Mouse (Mus musculus): ENCODE measurements around the gene Gon7. TPM values are rescaled to one million over a fixed set of nuclear protein-coding genes. Genes with fewer than 3 reads are reported as not detected.
A peak's percentile ranks its signal among the peaks of the same experiment; 100 is the strongest.

Gene Gon7
- 15.1 and 17.6 TPM in 2 replicates for polyA plus RNA-seq (2015; fragmentation: Nextera tagmentation; extraction: Ambion mirVana)

DNA sequence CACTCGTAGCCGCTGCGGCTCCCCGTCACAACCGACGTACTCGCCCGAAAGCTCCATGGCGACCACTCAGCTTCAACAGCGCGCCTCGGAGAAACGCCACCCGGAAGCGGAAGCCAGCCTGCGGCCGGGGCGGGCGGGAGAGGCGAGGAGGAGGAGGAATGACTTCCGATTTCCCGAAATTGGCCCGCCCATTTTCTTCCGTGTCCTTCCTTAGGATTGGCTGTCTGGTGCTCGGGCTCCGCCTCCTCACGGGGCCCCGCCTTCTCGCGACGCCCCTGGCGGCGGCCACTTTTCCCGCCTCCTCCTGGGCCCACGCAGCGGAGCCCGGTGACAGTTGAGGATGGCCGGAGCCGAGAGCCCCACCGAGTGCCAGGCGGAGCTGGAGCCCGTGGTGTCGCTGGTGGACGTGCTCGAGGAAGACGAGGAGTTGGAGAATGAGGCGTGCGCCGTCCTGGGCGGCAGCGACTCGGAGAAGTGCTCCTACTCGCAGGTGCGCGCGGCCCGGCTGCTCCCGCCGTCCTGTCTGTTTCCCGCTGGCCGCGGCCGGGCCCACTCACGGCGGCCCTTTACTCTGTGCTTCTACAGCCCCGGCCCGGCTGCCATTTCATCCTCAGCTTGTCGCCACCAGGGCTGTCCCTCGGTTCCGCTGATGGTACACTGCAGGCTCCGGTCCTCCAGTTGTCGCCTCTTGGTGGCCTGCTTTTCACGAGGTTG is at the start of gene Gon7, which contains the start of the genes Gm28051 and Ubr7:
Gon7 (minus strand) TSS at position 115 of the 714 bp plus-strand sequence.
Gm28051 (minus strand) TSS at position 77 of the 714 bp plus-strand sequence.
Ubr7 (plus strand) TSS at position 279 of the 714 bp plus-strand sequence.
- H3K27me3 ChIP-seq (replicated peaks; ENCODE audit: insufficient read depth, low read length) = no peaks in the 10 kb centered on the region
- peak within 1 kb of the TSS; percentile 86 for H3K4me2 ChIP-seq (replicated peaks; ENCODE audit: low read depth, low read length)
- H3K4me1 ChIP-seq (ENCODE audit: insufficient read depth, low read depth, low read length) = peaks cover 13% of the 10 kb centered on the region; the same call in 1 of the 2 replicates
- H3K4me3 ChIP-seq (ENCODE audit: low read depth, low read length) = peak within 1 kb of the TSS; percentile 86
- TF ChIP-seq EP300 (IDR thresholded peaks at IDR 0.05) (0 out of 2 replicates have a peak, but pooled peaks have one; percentile 26), CTCF (IDR thresholded peaks at IDR 0.05) (peak; percentile 66)
- DNase-seq (ENCODE audit: low spot score) = peak; percentile 99
- peak within 1 kb of the TSS; percentile 87 for H3K27ac ChIP-seq (ENCODE audit: low read length)
- H3K9me3 ChIP-seq (ENCODE audit: low read length) = no peaks in the 10 kb centered on the region
- ATAC-seq = peak; percentile 98
- no peaks in the 10 kb centered on the region for H3K36me3 ChIP-seq (ENCODE audit: insufficient read depth, low read length)
- peak within 1 kb of the TSS; percentile 76 for H3K9ac ChIP-seq (replicated peaks; ENCODE audit: low read depth)
- 0% methylated on average over 51 of the region's 73 CpGs for WGBS

DNA sequence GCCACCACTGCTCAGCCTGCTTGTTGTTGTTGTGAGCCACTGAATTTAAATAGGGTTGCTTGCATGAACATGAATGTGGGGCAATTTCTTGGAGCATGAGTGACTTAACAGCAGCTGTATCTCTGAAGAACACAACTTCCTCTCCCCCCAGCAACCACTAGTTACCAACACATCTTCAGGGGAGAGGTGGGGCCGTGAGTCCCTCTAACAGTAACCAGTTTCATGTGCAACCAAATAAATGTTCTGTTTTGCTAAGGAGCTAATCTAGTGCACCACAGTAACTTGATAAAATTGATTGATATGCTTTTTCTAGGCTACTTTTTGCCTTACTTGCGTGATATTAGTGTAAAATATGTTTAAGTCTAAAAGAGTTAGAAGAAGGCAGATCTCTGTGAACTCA is 41.9 kb upstream of the Gon7 start:
- 80% methylated on average over 2 of the region's 2 CpGs for WGBS
- H3K4me2 ChIP-seq (replicated peaks; ENCODE audit: low read depth, low read length) = no peak overlapping the region
- no peak overlapping the region for H3K27ac ChIP-seq (ENCODE audit: low read length)
- no peaks in the 10 kb centered on the region for H3K36me3 ChIP-seq (ENCODE audit: insufficient read depth, low read length)
- DNase-seq (ENCODE audit: low spot score) = no peak
- H3K4me3 ChIP-seq (ENCODE audit: low read depth, low read length) = no peak overlapping the region
- ATAC-seq = no peak
- H3K9ac ChIP-seq (replicated peaks; ENCODE audit: low read depth) = no peak overlapping the region
- TF ChIP-seq EP300 (IDR thresholded peaks at IDR 0.05) (no peak), CTCF (IDR thresholded peaks at IDR 0.05) (no peak)
- no peaks in the 10 kb centered on the region for H3K4me1 ChIP-seq (ENCODE audit: insufficient read depth, low read depth, low read length)
- no peaks in the 10 kb centered on the region for H3K27me3 ChIP-seq (replicated peaks; ENCODE audit: insufficient read depth, low read length)
- no peaks in the 10 kb centered on the region for H3K9me3 ChIP-seq (ENCODE audit: low read length)

DNA sequence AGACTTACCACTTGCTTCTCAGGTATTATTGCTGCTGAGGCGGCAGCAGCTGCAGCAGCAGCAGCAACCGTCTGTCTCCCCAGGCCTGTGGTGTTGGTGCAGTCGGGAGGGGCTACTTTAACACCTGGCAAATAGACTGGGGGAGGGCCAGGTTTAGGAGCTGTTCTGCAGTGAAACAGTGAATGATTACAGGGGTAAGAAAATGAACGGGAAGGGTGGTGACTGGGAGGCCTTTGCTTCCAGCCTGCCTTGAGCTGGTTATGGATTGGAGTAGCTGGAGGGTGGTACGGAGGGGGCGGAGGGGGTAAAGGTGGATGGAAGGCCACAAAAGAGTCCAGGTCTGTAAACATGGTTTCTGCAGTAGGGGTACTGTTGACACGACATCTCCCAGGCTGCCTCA is 30.3 kb upstream of the Gon7 start:
- Histone ChIP-seq H3K27me3 (replicated peaks; ENCODE audit: insufficient read depth, low read length) (no peaks in the 10 kb centered on the region), H3K4me1 (ENCODE audit: insufficient read depth, low read depth, low read length) (no peaks in the 10 kb centered on the region), H3K4me2 (replicated peaks; ENCODE audit: low read depth, low read length) (no peak overlapping the region), H3K9me3 (ENCODE audit: low read length) (no peaks in the 10 kb centered on the region), H3K9ac (replicated peaks; ENCODE audit: low read depth) (no peak overlapping the region), H3K27ac (ENCODE audit: low read length) (no peak overlapping the region), H3K4me3 (ENCODE audit: low read depth, low read length) (no peak overlapping the region), H3K36me3 (ENCODE audit: insufficient read depth, low read length) (peaks cover 39% of the 10 kb centered on the region; the same call in 1 of the 2 replicates)
- WGBS = 82% methylated on average over 7 of the region's 7 CpGs
- no peak for ATAC-seq
- no peak for DNase-seq (ENCODE audit: low spot score)
- TF ChIP-seq CTCF (IDR thresholded peaks at IDR 0.05) (no peak), EP300 (IDR thresholded peaks at IDR 0.05) (no peak)

DNA sequence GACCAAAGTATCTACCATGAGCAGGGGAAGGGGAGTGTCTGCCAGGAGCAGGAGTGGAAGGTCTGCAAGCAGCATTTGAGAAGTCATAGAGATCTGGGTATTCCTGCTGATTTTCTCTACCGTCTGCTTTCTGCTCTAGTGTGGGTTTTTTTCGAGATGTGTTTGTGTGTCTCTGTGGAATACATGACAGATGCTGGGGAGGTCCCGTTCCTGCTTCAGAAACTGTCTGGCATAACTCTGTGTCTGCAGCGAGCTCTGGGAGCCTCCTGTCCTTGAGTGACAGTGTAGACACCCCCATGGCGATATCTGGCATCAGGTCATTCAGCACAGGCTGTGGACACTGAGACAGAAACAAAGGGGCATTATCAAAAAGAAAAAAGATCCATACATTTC is 28.0 kb upstream of the Gon7 start:
- Histone ChIP-seq H3K4me2 (replicated peaks; ENCODE audit: low read depth, low read length) (no peak overlapping the region), H3K27ac (ENCODE audit: low read length) (no peak overlapping the region), H3K27me3 (replicated peaks; ENCODE audit: insufficient read depth, low read length) (no peaks in the 10 kb centered on the region), H3K9me3 (ENCODE audit: low read length) (no peaks in the 10 kb centered on the region), H3K9ac (replicated peaks; ENCODE audit: low read depth) (no peak overlapping the region), H3K4me1 (ENCODE audit: insufficient read depth, low read depth, low read length) (no peaks in the 10 kb centered on the region), H3K4me3 (ENCODE audit: low read depth, low read length) (no peak overlapping the region), H3K36me3 (ENCODE audit: insufficient read depth, low read length) (peaks cover 25% of the 10 kb centered on the region; the same call in 1 of the 2 replicates)
- TF ChIP-seq EP300 (IDR thresholded peaks at IDR 0.05) (no peak), CTCF (IDR thresholded peaks at IDR 0.05) (no peak)
- 83% methylated on average over 5 of the region's 5 CpGs for WGBS
- ATAC-seq (no peak), DNase-seq (ENCODE audit: low spot score) (no peak)

DNA sequence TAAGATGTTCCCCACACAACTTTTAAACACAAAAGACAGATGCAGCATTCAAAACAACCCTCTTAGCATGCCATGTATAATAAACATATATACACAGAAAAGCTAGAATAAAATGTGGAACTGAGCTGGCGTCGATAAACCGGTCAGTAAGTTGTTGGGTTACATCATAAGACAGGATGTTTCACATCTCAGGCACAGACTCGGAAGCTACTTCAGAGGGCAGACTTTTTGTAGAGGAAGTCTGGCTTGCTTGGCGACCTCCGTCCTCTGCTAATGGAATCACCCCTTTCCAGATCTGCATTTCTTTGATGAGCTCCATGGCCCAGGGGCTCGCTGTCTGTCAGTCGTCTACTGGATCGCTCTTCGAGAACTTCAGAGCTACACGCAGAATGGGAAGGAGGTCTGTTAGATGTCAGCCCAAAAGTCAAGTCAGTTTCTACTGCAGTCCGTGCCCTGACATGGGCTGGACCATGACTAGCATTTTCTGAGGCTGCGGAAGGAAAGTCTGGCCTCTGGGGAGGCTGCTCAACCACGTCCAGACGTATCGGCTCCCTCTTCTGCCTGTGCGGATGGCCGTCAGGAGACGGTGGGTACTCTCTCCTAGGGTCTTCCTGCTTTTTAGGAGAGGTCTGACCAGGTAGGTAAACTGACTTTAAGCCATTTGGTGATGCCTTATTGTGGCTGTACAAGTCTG is 27.4 kb upstream of the Gon7 start:
- no peak for ATAC-seq
- no peaks in the 10 kb centered on the region for H3K4me1 ChIP-seq (ENCODE audit: insufficient read depth, low read depth, low read length)
- no peak overlapping the region for H3K4me3 ChIP-seq (ENCODE audit: low read depth, low read length)
- H3K36me3 ChIP-seq (ENCODE audit: insufficient read depth, low read length) = peaks cover 20% of the 10 kb centered on the region; the same call in 1 of the 2 replicates
- H3K4me2 ChIP-seq (replicated peaks; ENCODE audit: low read depth, low read length) = no peak overlapping the region
- H3K9me3 ChIP-seq (ENCODE audit: low read length) = no peaks in the 10 kb centered on the region
- DNase-seq (ENCODE audit: low spot score) = no peak
- no peak overlapping the region for H3K27ac ChIP-seq (ENCODE audit: low read length)
- TF ChIP-seq EP300 (IDR thresholded peaks at IDR 0.05) (no peak), CTCF (IDR thresholded peaks at IDR 0.05) (no peak)
- H3K27me3 ChIP-seq (replicated peaks; ENCODE audit: insufficient read depth, low read length) = no peaks in the 10 kb centered on the region
- WGBS = 80% methylated on average over 19 of the region's 19 CpGs
- H3K9ac ChIP-seq (replicated peaks; ENCODE audit: low read depth) = no peak overlapping the region

DNA sequence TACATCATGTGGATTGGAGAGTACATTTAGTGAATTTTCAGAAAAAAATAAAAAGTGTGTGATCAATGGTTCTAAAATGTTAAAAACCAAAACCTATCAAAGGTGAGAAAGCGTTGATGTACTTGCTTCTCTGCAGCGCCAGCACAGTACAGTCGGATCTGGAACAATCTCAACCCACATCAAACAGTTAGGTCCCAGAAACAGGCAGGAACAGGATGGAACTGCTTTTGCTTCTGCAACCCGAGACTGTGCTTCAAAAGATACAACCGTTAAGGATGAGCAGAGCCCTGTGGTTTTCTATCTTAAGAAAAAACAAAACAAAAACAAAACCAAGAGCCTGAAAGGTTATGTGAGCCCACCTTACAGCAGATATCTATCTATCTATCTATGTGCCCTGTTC is 25.2 kb upstream of the Gon7 start:
- Histone ChIP-seq H3K9ac (replicated peaks; ENCODE audit: low read depth) (no peak overlapping the region), H3K36me3 (ENCODE audit: insufficient read depth, low read length) (peaks cover 16% of the 10 kb centered on the region; the same call in 1 of the 2 replicates), H3K27ac (ENCODE audit: low read length) (no peak overlapping the region), H3K9me3 (ENCODE audit: low read length) (no peaks in the 10 kb centered on the region), H3K4me2 (replicated peaks; ENCODE audit: low read depth, low read length) (no peak overlapping the region), H3K4me3 (ENCODE audit: low read depth, low read length) (no peak overlapping the region), H3K4me1 (ENCODE audit: insufficient read depth, low read depth, low read length) (no peaks in the 10 kb centered on the region), H3K27me3 (replicated peaks; ENCODE audit: insufficient read depth, low read length) (no peaks in the 10 kb centered on the region)
- DNase-seq (ENCODE audit: low spot score) (no peak), ATAC-seq (no peak)
- no peak for TF ChIP-seq EP300 (IDR thresholded peaks at IDR 0.05)
- TF ChIP-seq CTCF (IDR thresholded peaks at IDR 0.05) = no peak
- WGBS = 88% methylated on average over 5 of the region's 5 CpGs

Measured in lung, postnatal 0 days (tissue).